Mouse (Mus musculus): ENCODE data around the gene Rpl18a. TPM values are rescaled to one million over a fixed set of nuclear protein-coding genes. Genes with fewer than 3 reads are reported as not detected.
A peak's percentile ranks its signal among the peaks of the same experiment; 100 is the strongest.
"Not testable (repeated sequence)": the region's sequence is repeated elsewhere in the genome, so short reads cannot be mapped to it uniquely, and the experiment has no call there.

The Rpl18a gene
- total RNA-seq, 2 experiments from 2014 or later: 1,750 to 5,550 TPM

DNA sequence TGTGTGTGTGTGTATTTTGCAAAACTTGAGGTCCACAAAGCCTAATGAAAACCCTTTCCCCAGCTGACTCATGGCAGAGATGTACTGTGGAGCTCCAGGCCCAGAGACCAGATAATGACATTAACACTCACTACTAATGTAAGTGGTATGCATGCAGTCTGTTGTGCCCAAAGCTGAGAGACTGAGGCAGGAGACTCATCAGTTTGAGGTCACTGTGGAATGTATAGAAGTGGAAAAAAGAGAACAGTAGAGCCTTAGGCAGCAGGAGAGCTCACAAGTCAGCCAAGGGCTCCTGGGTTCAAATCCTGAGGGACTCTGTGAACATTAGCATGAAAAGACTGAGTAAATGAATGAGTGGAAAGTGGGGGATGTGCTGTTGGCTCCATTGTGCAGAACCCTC, 6.4 kb upstream of the Rpl18a start:
- no peak for ATAC-seq (ENCODE audit: poor library complexity, severe bottlenecking)

DNA sequence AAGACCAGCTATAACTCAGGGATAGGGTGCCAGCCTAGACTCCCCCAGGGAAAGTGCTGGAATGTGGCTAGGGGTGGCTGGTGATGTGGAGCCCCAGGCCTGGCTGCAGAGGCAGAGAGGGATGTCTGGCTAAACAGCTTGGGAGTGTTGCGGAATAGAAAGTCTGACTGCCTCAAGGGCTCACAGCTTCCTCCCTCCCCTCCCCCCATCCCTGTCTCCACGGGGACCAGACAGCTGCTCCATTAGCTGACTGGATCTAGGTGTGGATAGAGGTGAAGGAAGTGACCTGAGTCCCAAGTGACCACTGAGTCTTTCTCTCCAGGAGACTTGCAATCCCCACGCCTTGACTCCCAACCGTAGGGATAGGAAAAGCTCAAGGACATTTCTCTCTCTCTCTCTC, 5.9 kb upstream of the Rpl18a start:
- no peak for ATAC-seq (ENCODE audit: poor library complexity, severe bottlenecking)

DNA sequence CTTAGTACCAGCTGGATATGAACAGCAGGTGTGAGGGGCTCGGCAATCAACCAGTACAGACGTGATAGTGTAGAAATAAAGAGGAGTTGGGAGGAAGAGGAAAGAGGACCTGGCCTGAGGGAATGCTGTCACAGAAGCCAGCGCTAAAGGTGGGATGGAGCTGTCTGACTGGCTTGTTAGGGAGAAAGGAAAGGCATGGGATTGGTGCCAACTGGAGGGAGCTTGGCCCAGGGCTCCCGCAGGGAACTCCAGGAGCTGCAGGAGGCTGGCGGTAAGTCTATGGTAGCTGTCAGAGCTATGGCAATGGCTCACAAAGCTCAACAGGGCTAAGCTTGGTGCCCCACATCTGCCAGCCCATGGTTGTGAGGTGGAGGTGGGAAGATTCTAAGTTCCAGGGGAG, 5.0 kb upstream of the Rpl18a start:
- ATAC-seq (ENCODE audit: poor library complexity, severe bottlenecking): no peak

DNA sequence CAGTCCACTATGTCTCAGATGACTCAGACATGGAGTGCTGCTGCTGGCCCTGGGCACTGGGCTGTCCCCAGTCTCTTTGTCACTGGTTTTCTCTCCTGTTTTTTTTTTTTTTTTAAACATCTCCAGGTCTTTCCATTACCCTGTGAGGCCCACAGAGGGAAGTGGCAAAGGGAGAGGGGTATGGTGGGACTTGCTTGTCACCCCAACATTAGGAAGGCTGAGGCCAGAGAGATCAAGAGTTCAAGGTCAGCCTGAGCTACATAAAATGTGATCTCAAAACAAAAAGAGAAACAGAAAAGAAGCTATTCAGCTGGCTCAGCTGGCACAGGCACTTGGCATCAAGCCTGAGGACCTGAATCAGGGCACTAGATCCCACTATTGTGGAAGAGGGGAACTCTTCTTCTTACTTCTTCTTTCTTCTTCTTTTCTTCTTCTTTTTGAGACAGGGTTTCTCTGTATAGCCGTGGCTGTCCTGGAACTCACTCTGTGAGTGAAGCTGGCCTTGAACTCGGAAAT, 3.7 kb upstream of the Rpl18a start:
- no peak for ATAC-seq (ENCODE audit: poor library complexity, severe bottlenecking)

DNA sequence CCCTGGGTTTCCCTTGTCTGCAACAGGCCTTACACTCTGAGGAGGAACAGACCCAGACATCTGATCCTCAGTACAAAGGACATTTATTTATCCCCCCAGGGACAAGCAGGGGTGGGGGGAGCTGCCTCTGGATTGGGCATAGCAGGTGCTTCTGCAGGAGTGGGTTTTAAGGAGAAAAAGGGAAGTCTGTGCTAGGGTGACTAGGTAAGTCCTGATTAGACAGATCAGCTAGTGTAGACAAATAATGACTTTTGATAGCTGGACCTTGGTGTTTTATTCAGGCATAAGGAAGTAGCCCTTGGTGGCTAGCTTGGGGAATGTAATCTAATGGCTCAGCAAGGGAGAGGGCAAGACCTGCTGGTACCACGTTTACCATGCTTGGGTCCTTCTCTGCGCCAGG, 2.0 kb upstream of the Rpl18a start:
- ATAC-seq (ENCODE audit: poor library complexity, severe bottlenecking): no peak

DNA sequence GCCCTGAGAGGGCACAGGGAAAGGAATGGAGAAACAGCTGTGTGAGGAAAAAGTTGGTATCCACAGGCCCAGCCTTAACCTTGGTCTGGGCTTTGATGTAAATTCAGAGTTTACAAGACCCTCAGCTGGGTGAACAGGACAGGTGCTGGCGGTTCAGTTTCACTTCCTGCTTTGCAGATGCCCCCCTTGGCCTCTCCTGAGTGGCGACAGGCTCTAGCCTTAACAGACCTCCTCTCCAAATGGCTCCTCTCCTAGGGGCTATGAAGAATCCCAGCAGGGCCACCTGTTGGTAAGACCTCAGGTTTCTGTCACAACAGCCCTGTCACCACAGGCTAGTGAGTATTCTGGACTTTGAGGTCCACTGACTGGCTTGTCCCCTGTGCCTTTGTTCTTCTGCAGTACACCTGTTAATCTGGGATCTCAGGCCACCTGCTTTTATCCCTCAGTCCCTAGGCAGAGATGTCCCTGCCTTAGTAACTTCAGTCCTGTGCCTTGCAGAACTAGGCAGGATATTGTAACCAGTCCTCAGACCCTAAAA, 1.5 kb upstream of the Rpl18a start:
- no peak for ATAC-seq (ENCODE audit: poor library complexity, severe bottlenecking)

DNA sequence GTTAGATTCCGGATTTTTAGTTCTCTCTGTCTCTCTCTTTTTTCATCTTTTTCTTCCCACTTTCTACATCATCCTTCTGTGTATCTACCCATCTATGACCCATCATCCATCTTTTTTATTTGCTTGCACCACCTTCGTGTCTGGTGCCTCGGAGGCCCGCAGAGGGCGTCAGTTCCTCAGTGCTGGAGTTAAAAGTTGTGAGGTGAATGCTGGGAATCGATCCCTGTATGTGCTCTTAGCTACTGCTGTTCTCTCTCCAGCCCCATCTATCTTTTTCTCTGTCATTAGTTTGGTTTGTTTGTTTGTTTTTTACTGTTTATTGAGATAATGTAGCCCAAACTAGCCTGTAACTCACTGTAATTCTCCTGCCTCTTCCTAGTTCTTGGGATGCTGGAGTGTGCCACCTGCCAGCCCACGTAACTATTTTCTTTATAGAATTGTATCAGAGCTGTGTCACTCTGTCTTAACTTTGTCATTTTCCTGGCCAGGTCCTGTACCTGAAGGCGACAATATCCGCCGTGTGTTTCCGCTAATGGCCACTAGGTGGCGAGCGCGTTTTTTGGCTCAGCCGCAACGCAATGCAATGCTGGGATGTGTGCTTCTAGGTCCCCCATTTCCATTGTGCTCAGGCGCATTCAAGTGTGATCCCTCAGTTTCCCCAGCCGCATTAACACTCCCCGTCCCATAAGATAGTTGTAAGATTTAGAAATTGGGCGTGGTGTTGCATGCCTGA, 635 bp upstream of the Rpl18a start:
- peak; percentile 66 for ATAC-seq (ENCODE audit: poor library complexity, severe bottlenecking)

DNA sequence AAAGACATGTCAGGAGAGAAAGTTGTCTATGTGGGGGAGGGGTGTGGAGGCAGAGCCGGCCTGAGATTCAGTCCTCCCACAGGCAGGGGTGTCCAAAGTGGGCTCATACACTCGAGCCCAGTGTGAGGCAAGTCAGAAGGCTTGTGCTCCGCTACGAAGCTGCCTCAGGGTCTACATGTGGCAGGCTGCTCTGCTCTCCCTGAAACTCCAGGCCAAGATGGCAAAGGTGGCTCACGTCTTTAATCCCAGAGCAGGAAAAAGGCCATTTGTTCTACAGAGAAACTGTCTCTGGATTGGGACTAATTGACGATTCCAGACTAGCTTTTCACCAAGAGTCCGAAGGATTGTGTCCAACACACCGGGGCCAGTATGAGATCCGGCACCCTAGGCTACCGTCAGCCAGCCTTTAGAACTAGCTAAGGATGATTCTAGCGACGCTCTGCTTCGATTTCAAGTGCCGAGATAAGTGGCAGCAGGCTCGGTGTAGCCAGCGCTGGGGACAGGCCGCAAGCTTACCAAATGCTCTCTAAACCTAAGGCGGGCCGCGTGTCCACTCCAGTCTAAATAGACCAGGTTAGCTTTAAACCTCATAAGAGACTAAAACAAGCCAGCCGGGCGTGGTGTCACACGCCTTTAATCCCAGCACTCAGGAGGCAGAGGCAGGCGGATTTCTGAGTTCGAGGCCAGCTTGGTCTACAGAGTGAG, 744 bp downstream of the Rpl18a start:
- ATAC-seq (ENCODE audit: poor library complexity, severe bottlenecking): no peak

DNA sequence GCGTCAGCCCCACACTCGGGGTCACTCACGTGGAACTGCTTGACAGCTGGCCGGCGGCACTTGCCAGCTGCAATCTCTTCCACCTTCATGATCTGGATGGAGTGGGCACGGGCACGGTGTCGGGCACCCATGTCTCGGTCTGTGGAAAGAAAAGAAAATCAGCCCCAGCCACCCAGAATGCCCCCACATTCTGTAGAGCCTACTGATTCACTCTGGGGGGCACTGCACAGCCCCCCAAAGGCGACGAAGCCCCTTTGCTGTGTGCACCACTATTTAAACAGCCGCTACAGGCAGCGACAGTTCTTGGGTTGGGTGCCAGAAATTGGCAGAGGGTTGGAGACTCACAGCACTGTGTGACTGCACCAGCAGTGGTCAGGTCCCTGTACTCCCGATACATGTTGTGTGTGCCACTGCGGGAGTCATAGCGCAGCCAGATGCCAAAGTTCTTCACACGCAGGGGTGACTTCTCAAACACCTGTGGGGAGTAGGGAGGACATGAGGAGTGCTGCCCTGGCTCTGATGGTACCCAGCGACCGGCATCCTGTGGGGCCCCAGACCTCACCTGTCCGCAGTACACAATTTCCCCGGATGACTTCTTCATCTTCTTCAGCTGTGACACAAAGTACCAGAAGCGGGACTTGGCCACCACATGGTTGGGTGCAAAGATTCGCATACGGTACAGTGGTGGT, 1.5 kb downstream of the Rpl18a start:
- ATAC-seq (ENCODE audit: poor library complexity, severe bottlenecking): not testable (repeated sequence)

DNA sequence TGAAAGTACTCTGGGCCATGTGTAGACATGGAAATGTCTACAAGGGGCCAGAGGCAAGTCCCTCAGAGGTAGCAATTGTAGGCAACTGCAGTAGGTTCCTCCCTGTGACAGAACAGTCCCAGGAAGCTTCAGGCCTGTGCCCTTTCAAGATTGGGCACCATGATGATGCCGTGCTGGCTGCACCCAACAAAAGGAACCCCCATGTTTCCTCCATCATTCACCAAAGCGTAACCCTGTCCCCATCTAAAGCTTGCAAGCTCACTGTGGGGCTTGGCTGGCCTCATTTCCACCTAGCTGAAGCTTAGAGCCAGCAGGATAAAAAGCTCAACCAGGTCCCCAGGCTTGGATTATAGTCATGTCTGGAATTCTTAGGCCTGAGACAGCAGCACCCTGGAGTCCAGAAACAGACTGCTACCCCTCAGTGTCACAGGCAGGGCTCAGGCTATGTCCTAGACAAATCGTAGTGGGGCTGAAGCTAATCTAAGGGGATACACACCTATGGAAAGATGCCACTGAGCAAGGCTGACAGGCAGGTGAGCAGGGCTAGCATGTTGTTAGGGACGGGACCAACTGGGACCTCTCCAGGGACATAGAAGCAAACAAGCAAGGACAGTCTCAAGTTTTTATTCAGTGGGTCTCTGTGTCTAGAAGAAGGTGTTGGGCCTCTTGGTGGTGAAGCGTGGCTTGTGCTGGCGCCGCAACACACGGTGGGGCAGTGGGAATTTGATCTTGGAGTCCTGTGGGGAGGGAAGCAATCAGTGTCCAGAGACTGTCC, 2.3 kb downstream of the Rpl18a start:
- ATAC-seq (ENCODE audit: poor library complexity, severe bottlenecking): no peak

DNA sequence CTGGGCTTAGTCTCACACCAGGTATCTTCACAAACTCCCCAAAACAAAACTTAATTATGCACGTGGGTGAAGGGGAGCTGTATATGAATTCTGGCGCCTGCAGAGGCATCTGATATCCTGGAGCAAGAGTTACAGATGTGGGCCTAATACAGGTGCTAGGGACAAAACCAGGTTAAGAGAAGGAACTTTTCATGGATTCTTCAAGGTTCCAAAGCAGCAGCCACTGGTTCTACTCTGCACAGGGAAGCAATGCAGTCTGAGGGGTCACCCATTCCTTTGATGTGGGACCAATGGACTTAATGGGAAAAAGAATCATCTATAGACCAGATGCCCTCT, 2.9 kb downstream of the Rpl18a start:
- ATAC-seq (ENCODE audit: poor library complexity, severe bottlenecking): no peak

DNA sequence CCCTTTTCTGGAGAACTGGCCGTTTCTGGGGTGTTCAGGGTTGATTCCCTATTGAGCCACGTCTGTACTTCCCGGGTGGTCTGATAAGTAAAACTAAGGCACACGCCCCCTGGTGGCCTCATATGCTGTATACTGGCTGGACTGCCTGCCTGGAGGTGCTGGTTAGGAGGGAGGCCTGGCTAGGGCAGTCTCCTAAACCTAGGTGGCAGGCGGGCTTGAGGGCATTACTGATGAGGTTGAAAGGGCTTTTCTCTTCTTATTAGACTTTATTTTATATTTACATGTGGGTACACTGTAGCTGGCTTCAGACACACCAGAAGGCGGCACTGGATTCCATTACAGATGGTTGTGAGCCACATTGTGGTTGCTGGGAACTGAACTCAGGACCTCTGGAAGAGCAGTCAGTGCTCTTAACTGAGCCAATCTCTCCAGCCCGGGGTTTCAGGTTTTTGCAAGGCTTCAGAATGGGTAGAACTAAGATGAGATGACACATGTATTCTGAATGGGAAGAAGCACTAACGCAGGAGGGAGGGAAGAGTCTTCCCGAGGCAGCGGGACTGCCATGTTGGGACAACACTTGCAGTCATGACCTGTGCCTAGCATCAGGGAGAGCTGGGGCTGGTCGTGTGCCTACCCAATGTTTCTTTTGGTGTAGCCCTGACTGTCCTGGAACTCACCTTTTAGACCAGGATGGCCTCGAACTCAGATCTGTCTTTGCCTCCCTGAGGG, 3.4 kb downstream of the Rpl18a start:
- peak; percentile 33; the same call in 1 of the 2 replicates for ATAC-seq (ENCODE audit: poor library complexity, severe bottlenecking)

DNA sequence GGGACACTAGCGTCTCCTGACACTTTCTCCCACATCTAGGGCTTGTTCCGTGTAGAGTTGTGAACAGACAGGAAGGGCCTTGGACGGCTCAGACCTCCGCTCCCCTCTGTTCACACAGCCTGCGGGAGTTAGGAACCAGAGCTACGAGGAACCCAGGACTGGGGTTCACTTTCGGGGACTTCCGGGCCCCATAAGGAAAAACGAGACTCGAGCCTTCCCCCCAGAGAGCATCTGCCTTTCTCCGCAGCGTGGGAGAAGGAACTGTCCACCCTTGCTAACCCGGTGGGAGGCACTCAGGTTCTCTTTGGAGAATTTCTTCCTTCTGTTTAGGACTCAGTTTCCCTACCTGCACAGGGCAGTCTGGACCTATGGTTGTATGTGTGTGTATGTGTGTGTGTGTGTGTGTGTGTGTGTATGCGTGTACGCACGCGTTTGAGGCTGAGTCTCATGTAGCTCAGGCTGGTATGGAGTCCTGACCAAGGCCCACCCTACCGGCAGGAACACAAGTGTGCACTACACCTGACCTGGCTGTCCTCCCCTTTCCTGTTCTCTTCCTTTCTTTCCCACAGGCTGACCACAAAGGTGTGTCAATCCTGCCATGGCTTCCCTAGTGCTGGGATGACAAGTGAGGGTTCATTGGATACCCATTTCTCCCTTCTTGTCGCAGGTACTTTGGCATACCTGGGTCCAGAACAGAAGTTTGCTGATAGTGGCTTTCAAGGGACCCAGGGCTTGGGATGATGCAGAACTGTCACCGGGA, 4.1 kb downstream of the Rpl18a start:
- no peak for ATAC-seq (ENCODE audit: poor library complexity, severe bottlenecking)

DNA sequence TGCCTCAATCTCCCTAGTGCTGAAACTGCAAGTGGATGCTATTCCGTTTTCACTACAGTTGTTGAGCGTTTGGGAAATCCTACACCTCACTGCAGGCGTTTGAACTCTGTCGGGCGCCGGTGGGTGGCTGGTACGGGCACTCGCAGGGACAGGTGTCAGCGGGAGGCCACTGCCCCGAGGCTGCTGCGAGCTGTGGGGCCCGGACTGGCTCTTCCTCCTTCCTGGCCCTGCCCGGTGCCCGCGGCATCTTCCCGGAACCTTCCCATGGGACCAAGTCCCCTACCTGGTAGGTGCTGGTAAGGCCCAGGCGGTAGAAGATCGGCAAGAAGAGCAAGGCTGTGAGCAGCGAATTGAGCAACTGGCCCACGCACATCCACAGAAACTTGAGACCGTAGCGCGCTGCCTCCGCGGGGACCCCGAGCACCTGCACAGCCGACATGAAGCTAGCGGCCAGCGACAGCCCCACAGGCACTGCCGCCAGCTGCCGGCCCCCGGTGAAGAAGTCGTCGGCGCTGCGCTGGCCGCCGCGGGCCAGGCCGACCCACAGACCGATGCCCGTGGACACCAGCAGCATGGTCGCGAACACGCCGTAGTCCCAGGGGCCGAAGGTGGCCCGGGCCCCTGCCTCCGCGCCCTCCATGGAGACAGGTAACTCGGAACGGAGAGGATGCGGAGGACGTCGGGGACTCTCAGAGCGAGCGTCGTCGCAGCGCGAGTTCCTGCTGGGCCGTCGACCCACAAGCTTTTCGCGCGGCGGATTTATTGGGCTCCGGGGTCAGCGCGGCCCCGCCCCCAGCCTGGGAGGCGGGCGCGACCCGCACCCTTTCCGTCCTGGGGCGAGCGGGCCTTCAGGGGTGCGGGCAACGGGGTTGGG, 5.0 kb downstream of the Rpl18a start, which contains the start of gene Slc5a5:
TSS of gene Slc5a5 (minus strand) at position 736 of the 874 bp plus-strand sequence.
- no peak for ATAC-seq (ENCODE audit: poor library complexity, severe bottlenecking)

DNA sequence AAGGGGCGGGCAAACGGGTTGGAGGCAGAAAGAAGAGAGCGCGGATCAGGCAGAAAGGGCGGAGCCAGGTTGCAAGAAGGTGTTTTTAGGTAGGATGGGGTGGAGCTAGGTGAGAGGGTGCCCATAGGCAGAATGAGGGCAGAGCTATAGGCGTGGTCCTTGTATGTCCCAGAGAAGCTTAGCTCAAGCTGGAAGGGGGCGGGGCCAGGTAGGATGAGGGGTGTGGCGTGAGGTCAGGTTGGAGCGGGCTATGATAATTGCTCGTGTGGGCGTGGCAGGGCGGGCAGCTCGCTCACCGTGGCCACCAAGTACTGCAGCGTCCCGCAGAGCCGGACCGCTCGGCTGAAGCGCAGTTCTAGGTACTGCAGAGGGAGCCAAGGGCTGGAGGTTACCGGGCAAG, 5.9 kb downstream of the Rpl18a start:
- ATAC-seq (ENCODE audit: poor library complexity, severe bottlenecking): no peak

DNA sequence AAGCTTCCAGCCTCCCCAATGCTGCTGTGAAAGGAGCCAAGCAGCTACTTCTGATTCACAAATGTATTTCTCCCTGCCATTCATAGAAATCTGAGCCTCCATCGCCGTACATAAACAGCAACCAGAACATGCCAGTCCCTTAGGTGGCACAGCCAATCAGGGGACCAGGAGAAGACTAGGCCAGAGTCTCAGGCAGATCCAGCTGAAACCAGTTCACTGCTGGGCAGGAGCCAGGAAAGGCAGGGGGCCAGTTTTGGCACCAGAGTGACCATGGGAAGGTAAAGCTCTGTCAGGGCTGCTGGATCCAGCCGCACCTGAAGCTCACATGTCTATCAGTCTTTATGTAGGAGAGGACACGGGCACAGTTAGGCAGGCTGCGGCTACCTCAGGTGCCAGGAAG, 6.6 kb downstream of the Rpl18a start:
- ATAC-seq (ENCODE audit: poor library complexity, severe bottlenecking): no peak

DNA sequence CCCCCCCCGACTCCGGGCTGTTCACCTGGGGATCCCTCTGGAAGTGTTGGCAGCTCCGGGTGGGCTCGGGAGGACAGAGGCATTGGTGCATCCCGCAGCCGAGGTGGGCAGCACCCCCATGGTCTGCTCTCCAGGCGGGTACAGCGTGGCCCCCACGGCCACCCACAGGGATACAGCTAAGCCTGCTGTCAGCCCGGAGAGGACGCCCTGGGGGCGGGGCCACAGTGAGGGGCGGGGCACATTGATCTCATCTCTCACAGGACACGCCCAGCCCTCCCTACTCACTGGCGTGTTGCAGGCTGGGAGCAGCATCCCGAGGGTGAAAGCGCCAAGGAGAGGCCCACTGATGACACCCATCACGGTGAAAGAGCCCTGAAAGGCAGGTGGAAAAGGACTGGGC, 9.5 kb downstream of the Rpl18a start:
- ATAC-seq (ENCODE audit: poor library complexity, severe bottlenecking): no peak

DNA sequence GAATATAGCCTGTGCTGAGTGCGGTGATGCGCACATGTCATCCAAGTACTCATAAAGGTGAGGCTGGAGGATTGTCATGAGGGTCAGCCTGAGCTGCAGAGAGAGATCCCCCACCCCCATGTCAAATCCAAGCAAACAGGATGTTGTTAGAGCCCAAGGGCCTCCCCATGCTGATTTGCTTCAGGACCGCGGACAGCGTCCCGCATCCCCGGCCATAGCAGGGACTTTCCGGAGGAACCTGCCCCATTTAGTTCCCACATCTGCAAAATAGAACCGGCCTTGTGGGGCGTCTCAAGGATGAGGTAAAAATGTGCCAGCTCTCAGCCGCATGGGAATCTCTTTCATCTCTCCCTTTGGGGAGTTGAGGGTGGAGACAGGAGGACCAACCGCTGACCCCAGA, 11.6 kb downstream of the Rpl18a start:
- ATAC-seq (ENCODE audit: poor library complexity, severe bottlenecking): no peak

All from megakaryocyte, adult 5-6 weeks (primary cell).